Mouse (Mus musculus) mature B cell (primary cell): ENCODE data around the gene Spata5.
"Not testable (repeated sequence)": the region's sequence is repeated elsewhere in the genome, so short reads cannot be mapped to it uniquely, and the experiment has no call there.

ENCODE experiments used
- in situ Hi-C: fragments of 300-500 bp; cut with MboI; formaldehyde crosslinking; loops from 2 replicates; pipeline ENCODE4 v1.14.3; 2019

Gene Spata5

DNA sequence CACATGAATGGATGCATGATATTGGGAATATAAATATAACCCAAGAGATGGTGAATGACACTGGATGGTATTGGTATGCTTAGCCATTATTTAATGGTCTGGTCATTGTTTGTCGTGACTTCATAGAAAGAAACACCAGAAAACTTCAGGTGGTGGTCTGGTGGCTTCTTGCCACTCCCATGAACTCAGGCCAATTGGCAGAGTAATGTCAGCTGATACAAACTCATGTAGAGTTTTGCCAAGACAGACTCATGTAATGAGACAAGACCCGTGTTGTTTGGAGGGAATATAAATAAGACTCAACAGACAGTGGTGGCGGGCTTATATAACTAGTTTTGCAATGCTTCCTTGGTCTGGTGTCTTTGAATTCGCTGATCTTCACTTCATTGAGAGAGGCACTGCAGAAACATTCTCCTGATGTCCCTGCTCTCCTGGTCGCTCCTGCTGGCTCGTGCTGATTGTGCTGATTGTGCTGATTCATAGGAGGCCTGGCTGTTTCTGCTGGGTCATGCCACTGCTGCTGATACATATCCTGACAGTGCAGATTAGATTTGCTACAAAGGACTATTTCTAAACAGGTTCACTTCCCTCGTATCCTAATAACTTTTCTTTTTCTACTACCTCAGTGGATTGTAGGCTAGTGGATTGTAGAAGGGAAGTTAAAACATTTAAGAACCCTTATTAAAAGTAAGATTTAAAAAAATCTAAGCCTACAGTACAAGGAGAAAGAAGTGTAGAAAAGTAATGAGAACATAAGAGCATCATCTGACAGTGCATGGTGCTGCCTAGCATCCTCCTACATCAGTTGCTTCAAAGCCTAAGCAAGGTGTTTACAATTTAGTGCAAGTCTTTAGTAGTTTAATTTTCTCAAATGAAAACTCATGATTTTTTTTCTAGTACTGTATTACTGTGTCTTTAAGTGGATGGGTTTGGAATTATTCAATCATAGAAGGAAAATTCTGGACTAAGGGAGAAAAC is 90.6 kb downstream of the Spata5 start:
- in situ Hi-C loops: no loop called here

DNA sequence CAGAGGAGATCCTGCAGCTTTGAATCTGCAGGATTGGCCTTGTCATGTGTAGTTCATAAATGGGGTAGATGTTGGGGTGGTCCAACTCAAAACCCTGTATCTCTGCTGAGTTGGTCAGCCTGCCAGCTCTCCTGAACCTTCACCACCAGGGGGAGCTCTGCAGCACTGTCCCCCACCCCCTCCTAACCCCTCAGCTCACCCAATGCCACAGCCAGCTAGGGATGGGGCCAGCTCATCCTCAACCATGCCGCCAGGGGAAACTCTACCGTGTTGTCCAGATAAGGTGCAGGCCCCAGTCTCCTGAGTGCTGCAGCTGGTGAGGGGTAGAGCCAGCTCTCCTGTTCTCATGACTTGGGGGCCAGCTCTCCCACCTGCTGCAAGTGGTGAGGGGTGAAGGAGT is 95.8 kb downstream of the Spata5 start:
- in situ Hi-C loops: no loop called here

DNA sequence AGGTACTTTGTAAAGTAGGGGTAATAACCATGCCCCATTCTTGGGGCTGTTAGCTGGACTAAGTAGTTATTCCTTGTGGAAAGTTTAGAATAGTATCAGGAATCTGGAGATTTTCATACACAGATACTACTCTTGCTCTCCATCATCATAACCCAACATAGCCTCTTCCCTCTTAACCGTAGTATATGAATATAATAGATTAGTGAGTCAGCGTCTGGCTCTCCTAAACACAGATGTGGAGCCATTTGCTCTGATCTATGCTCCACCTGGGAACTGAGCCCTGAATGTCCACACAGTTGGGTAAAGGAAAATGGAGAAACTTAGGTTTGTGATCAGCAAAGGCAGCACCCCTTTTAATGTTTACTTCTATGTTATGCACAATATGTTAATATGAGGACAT is 96.7 kb downstream of the Spata5 start:
- in situ Hi-C loops: no loop called here

GRCm38 (mm10) chr3:37518611-37519010 is 98.9 kb downstream of the Spata5 start:
- in situ Hi-C loops: no loop called here

DNA sequence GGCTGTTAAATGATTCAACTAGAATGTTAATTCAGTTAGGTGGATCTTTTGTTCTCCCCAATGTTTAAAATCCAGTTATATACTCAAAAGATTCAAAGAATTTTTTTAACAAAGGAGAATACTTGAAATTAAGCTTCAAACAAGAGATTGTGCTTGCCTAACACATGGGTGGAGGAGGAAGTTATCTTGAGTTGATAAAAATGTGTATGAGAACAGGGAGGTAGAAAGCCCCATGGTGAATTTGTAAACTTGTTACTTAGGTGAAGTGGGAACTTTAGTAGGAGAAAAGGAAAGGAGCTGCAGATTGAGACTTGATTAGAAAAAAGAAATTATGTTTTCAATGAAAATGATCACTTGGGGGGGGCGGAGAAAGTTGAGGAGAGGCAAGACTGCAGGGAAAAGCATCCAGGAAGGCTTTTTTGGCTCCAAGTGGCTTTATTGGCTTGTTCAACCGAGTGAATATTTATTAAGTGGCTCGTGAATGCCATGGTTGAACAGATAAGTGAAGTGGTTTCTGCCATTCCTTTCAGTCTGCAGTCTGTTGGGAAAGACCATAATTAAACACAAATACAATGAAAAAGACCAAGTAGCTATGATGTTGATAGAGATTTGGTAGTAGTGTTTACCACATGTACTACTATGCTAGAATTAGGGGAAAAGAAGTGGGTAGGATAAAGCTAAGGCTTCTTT is 100.8 kb downstream of the Spata5 start:
- in situ Hi-C loops: no loop called here

DNA sequence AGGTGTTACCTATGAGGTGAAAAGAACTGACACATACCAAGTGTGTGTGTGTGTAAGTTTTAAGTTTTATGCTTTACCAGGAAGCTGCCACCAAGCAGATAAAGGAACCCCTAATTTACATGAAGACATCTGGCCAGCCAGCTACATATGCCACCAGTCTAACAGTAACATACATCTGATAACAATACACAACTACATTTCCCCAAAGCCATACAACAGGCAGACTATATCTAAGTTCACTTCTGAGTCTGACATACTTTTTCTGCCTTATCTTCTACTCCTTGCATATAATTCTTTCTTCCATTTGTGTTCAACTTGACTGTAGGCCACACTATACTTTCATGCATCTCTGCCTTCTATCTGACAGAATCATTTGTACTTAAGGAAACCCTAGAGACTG is 112.4 kb downstream of the Spata5 start:
- in situ Hi-C loops: no loop called here

GRCm38 (mm10) chr3:37540701-37541100 is 121.0 kb downstream of the Spata5 start:
- in situ Hi-C loops: not testable (repeated sequence)

- in situ Hi-C loops: no loop called here
Measured at GRCm38 (mm10) chr3:37546351-37546750, 126.7 kb downstream of the Spata5 start.

GRCm38 (mm10) chr3:37550190-37550589 is 130.5 kb downstream of the Spata5 start:
- in situ Hi-C loops: no loop called here

DNA sequence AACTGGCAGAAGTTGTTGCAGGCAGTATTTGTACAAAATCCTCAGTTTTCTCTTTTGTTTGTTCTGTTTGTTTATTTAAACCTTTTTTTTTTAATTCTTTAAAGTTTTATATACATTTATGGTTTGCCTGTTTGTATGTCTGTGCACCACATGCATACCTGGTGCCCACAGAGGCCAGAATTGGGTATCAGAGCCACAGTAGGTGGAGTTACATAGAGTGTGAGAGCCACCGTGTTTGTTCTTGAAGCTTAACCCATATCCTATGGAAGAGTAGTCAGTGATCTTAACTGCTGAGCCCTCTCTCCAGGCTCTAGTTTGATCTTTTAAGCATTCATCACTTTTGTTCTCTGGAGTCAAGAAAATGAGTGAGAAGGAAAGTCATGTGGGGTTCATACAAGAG is 130.9 kb downstream of the Spata5 start:
- in situ Hi-C loops: no loop called here

GRCm38 (mm10) chr3:37551486-37551885 is 131.8 kb downstream of the Spata5 start:
- in situ Hi-C loops: no loop called here

DNA sequence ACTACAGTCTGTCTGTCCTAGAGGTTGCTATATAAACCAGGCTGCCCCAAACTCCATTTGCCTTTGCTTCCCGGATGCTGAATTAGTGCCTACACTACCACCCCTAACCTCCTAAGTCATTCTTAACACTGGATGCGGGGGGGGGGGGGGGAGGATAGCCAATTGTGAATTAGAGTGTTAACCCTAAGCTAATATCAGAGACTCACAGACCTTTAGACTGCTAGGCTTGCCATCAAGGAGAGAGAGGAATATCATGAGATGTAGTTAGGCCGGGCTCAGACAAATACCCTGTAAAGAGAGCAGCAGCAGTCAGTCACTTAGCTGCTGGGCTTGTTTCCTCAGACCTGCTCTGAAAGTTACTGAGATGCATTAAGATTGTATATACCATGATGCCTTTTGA is 132.5 kb downstream of the Spata5 start:
- in situ Hi-C loops: no loop called here

- in situ Hi-C loops: no loop called here
Measured at GRCm38 (mm10) chr3:37553371-37554033, 133.8 kb downstream of the Spata5 start.

DNA sequence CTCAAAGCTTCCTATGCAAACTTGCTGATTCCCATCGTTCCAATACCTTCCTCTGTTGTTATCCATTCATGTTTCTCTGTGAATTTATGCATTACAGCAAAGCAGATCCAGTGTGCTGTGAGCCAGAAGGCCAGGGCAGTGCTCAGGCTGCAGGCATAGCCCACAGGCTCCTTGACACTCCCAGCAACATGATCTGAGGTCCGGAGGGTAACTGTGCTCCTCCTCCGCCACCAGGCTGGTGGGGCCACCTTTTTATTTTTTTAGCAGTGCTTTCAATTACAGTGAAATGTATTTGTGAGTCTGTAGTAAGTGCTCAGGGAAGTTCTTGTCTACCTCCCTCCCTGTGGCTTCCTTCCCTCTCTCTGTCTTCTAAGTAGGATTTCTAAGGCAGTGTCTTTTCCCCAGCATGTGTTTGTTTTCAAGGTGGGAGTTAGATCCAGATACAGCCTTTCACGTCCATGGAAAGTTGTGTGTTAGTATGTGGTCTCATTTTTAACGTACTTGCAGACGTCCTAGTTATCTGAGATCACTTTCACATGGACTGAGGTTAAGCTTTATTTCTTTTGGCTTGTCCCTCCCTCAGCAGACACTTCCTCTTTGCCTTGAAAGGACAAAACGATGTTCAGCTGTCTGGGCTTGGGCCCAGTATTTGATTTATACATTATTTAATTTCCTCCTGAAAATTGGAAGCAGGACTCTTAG is 136.9 kb downstream of the Spata5 start:
- in situ Hi-C loops: no loop called here

- in situ Hi-C loops: no loop called here
Measured at GRCm38 (mm10) chr3:37557741-37558479, 138.2 kb downstream of the Spata5 start.

DNA sequence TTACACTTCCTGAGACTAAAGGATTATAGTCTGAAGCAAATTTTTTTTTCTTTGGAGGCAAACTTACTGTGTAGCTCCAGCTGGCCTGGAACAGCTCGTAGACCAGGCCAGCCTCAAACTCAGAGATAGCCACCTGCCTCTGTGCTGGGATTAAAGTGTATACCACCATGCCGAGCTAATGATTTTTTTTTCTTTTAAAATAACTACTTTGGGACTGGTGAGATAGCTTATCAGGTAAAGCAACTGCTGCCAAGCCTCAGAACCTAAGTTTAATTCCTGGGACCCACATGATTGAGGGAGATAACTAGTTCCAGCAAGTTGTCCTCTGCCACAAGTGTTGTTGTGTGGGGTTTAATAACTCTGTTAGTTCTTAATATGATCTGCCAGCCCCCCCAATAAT is 139.6 kb downstream of the Spata5 start:
- in situ Hi-C loops: no loop called here

GRCm38 (mm10) chr3:37561466-37561865 is 141.8 kb downstream of the Spata5 start:
- in situ Hi-C loops: no loop called here

DNA sequence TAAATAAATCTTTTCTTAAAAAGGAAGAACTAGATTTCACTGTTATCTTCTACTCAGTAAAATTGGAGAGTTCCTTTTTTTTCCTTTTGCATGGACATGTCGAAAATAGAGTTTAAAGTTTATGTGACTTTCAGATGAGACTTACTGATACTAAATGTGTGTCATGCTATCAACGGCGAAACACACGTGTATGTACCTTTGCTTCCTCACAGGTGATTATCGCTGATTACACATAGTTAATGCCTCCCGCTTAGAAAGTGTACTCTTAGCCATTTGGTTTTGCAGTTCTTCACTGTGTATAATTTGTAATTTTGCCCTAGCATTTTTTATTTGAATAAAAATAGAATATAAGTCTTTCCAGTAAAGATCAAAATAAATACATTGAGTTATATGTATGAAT is 146.4 kb downstream of the Spata5 start:
- in situ Hi-C loops: no loop called here

GRCm38 (mm10) chr3:37567505-37567904 is 147.8 kb downstream of the Spata5 start:
- in situ Hi-C loops: no loop called here

GRCm38 (mm10) chr3:37568780-37569179 is 149.1 kb downstream of the Spata5 start:
- in situ Hi-C loops: no loop called here
